8 mouse cellular contexts compared by ENCODE assay signal in genomic region chr13:80709531-80710306, GRCm38 (mm10).
DNase-seq lines count a peak whose midpoint lies in the region; ATAC-seq and TF ChIP-seq lines count a peak whose summit lies in the region.

No protein-coding gene starts in this region.

- ATAC-seq in activated CD4-positive, CD25-positive, alpha-beta regulatory T cell, adult 4 months = no peak

- no peak for TF ChIP-seq POLR2A in brain, embryonic 14.5 days (IDR thresholded peaks at IDR 0.05; ENCODE audit: borderline replicate concordance, extremely low read depth, insufficient read depth, insufficient read length, poor library complexity, severe bottlenecking)

- DNase-seq in cerebellum, postnatal 25 days = peak; percentile 37 to 62
- DNase-seq in cerebellum, adult 9-11 months = no peak
- peak; percentile 80 for DNase-seq in brain, embryonic 14.5 days (ENCODE audit: low read depth)
- peak; percentile 7 to 14 for DNase-seq in frontal cortex, postnatal 10 days (ENCODE audit: low spot score in 2 of 2)
- peak; percentile 47 for DNase-seq in lung, postnatal 36 days
- DNase-seq in T-cell, adult 2 months (ENCODE audit: low spot score) = no peak
- no peak for DNase-seq in thymus, postnatal 14 days

- no peak for TF ChIP-seq CTCF in brain, embryonic 14.5 days (IDR thresholded peaks at IDR 0.05; ENCODE audit: borderline replicate concordance, extremely low read depth, insufficient read depth, insufficient read length)

Comparison
In these comparisons a context has a peak if more than half of its experiments do, and no peak if none do; other contexts are left out.
1. DNase-seq: peak in cerebellum, postnatal 25 days (2 of 2), brain, embryonic 14.5 days (single experiment), frontal cortex, postnatal 10 days (2 of 2) and lung, postnatal 36 days (single experiment); none in cerebellum, adult 9-11 months (single experiment), T-cell, adult 2 months (single experiment) and thymus, postnatal 14 days (single experiment).